Mouse (Mus musculus): ENCODE measurements around the gene 6330409D20Rik. TPM values are rescaled to one million over a fixed set of nuclear protein-coding genes. Genes with fewer than 3 reads are reported as not detected.

Gene 6330409D20Rik
- total and polyA plus RNA-seq, 2 experiments from 2014 or later, result 3.2 to 3.6 TPM

DNA sequence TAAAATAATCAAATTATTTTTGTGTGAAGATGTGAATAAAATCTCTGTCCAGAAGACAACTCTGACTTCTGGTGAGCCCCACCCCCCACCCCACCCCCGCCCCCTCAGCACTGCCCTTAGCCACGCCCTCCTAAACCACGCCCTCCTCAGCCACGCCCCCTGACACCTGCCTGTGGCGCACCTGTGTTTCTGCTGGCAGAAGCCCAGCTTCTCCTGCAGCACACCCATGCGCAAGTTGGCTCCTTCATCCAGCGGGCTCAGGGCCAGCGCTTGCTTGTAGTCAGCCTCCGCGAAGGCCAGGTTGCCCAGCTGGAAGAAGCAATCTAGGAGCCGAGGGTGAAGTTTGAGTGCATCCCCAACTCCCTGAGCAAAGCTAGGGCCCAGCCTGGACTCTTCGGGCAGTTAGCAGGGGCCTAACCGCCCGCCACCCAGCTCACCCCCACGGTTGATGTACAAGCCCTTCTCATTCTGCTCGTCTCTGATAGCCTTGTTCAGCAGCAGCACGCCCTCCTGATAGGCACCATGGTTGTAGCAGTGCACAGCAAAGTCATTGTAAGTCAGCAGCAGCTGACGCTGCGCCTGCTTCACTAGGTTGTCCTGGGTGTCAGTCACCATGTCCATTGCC lies 28.0 kb upstream of the 6330409D20Rik start:
- no peak for TF ChIP-seq CTCF (IDR thresholded peaks at IDR 0.05; ENCODE audit: low read depth)
- Histone ChIP-seq H3K27me3 (ENCODE audit: insufficient read depth, low read length) (no peaks in the 10 kb centered on the region), H3K4me3 (ENCODE audit: low read length) (no peak overlapping the region), H3K4me2 (ENCODE audit: low read depth, low read length) (no peak overlapping the region), H3K36me3 (ENCODE audit: insufficient read depth, low read length) (no peaks in the 10 kb centered on the region), H3K27ac (peak overlapping the region; percentile 20; the same call in 1 of the 2 replicates), H3K9me3 (ENCODE audit: low read length) (no peaks in the 10 kb centered on the region), H3K4me1 (ENCODE audit: insufficient read depth, low read length) (no peaks in the 10 kb centered on the region; the same call in 1 of the 2 replicates), H3K9ac (replicated peaks; ENCODE audit: low read length) (no peak overlapping the region)
- no peak for ATAC-seq
- no peak for DNase-seq (ENCODE audit: low spot score)
- WGBS, result 55% methylated on average over 19 of the region's 19 CpGs

DNA sequence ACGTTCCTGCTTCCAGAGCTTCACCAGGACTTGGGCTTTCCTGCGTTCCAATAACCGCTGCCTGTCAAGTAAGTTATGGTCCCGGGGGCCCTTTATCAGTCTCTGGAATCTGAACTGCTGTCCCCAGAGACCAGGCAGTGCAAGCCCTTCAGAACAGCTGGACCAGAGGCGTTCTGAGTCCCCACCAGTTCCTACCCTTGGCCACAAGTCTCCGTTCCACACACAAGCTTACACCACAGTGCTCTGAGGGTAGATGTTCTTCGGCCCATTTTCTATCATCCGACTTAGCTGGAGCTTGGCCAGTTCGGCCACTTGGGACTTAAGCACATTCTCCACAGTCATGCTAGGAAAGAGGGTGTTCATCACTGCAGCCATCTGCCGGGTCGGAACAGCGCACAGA lies 26.4 kb upstream of the 6330409D20Rik start:
- H3K36me3 ChIP-seq (ENCODE audit: insufficient read depth, low read length), result peaks cover 9% of the 10 kb centered on the region; the same call in 1 of the 2 replicates
- no peak overlapping the region for H3K9ac ChIP-seq (replicated peaks; ENCODE audit: low read length)
- TF ChIP-seq CTCF (IDR thresholded peaks at IDR 0.05; ENCODE audit: low read depth), result no peak
- H3K4me1 ChIP-seq (ENCODE audit: insufficient read depth, low read length), result no peaks in the 10 kb centered on the region; the same call in 1 of the 2 replicates
- DNase-seq (ENCODE audit: low spot score) (no peak), ATAC-seq (no peak)
- H3K27me3 ChIP-seq (ENCODE audit: insufficient read depth, low read length), result no peaks in the 10 kb centered on the region
- WGBS, result 66% methylated on average over 12 of the region's 12 CpGs
- H3K9me3 ChIP-seq (ENCODE audit: low read length), result no peaks in the 10 kb centered on the region
- no peak overlapping the region for H3K4me3 ChIP-seq (ENCODE audit: low read length)
- no peak overlapping the region for H3K27ac ChIP-seq
- H3K4me2 ChIP-seq (ENCODE audit: low read depth, low read length), result no peak overlapping the region

DNA sequence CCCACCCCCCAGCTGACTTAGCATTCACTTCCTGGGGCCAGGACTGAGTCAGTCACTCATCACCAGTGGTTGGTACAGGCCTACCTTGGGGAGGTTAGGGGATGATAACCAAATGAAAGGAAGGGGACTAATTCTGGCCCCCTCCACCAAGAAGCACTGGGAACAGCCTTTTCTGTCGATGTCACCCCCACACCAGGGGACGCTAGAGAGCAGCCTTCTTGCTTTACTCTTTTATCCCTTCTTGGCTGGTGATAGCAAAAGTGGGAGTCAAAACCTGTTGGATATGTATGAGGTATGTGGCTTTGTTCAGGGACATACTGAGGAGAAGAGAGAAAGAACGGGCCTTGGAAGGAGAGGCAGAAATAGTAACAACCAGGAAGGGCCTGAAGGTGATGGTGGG lies 22.5 kb upstream of the 6330409D20Rik start:
- TF ChIP-seq CTCF (IDR thresholded peaks at IDR 0.05; ENCODE audit: low read depth), result peak; percentile 38
- Histone ChIP-seq H3K36me3 (ENCODE audit: insufficient read depth, low read length) (peaks cover 26% of the 10 kb centered on the region; the same call in 1 of the 2 replicates), H3K9ac (replicated peaks; ENCODE audit: low read length) (no peak overlapping the region), H3K4me3 (ENCODE audit: low read length) (no peak overlapping the region), H3K27ac (no peak overlapping the region), H3K9me3 (ENCODE audit: low read length) (no peaks in the 10 kb centered on the region), H3K4me1 (ENCODE audit: insufficient read depth, low read length) (no peaks in the 10 kb centered on the region), H3K27me3 (ENCODE audit: insufficient read depth, low read length) (no peaks in the 10 kb centered on the region), H3K4me2 (ENCODE audit: low read depth, low read length) (no peak overlapping the region)
- 75% methylated on average over 3 of the region's 3 CpGs for WGBS
- ATAC-seq, result no peak
- DNase-seq (ENCODE audit: low spot score), result no peak

DNA sequence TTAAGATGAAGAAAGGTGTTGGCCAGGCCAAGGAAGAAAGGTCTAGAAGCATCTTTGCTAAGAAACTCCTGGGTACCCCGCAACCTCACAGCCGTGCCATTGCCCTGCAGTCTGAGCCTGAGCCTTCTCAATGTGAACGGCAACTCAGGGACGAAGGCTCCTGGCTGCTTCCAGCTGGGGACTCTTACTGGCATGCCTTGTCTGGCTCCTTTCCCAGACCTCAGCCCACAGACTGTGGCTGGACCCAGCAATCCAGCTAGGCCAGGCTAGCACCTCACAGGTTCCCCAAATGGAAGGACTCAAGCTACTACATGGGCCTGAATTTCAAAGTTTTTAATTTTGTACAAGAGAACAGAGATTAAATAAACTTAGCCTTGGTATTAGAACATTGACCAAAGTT lies 21.0 kb upstream of the 6330409D20Rik start:
- no peak overlapping the region for H3K4me3 ChIP-seq (ENCODE audit: low read length)
- no peaks in the 10 kb centered on the region for H3K4me1 ChIP-seq (ENCODE audit: insufficient read depth, low read length)
- H3K27ac ChIP-seq, result no peak overlapping the region
- TF ChIP-seq CTCF (IDR thresholded peaks at IDR 0.05; ENCODE audit: low read depth), result no peak
- H3K9ac ChIP-seq (replicated peaks; ENCODE audit: low read length), result no peak overlapping the region
- DNase-seq (ENCODE audit: low spot score) (no peak), ATAC-seq (no peak)
- 71% methylated on average over 4 of the region's 4 CpGs for WGBS
- H3K27me3 ChIP-seq (ENCODE audit: insufficient read depth, low read length), result no peaks in the 10 kb centered on the region
- no peak overlapping the region for H3K4me2 ChIP-seq (ENCODE audit: low read depth, low read length)
- peaks cover 26% of the 10 kb centered on the region; the same call in 1 of the 2 replicates for H3K36me3 ChIP-seq (ENCODE audit: insufficient read depth, low read length)
- H3K9me3 ChIP-seq (ENCODE audit: low read length), result no peaks in the 10 kb centered on the region

DNA sequence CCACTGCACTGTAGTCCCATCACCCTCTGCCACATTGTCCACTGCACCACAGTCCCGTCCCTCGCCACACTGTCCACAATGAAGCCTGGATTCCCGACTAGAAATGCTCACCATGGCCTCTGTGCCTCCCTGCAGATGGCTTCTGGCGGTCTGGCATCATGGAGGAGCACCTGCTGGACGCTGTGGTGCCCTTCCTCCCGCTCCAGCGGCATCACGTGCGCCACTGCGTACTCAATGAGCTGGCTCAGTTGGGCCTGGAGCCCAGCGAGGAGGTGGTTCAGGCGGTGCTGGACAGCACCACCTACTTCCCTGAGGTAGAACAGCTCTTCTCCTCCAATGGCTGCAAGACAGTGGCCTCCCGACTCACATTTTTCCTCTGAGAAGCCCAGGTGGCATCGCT lies 20.5 kb upstream of the 6330409D20Rik start:
- Histone ChIP-seq H3K36me3 (ENCODE audit: insufficient read depth, low read length) (peaks cover 26% of the 10 kb centered on the region; the same call in 1 of the 2 replicates), H3K9me3 (ENCODE audit: low read length) (no peaks in the 10 kb centered on the region), H3K27me3 (ENCODE audit: insufficient read depth, low read length) (no peaks in the 10 kb centered on the region), H3K9ac (replicated peaks; ENCODE audit: low read length) (no peak overlapping the region), H3K4me2 (ENCODE audit: low read depth, low read length) (no peak overlapping the region), H3K27ac (no peak overlapping the region), H3K4me1 (ENCODE audit: insufficient read depth, low read length) (no peaks in the 10 kb centered on the region), H3K4me3 (ENCODE audit: low read length) (no peak overlapping the region)
- DNase-seq (ENCODE audit: low spot score), result no peak
- ATAC-seq, result no peak
- TF ChIP-seq CTCF (IDR thresholded peaks at IDR 0.05; ENCODE audit: low read depth), result no peak
- 86% methylated on average over 14 of the region's 14 CpGs for WGBS

DNA sequence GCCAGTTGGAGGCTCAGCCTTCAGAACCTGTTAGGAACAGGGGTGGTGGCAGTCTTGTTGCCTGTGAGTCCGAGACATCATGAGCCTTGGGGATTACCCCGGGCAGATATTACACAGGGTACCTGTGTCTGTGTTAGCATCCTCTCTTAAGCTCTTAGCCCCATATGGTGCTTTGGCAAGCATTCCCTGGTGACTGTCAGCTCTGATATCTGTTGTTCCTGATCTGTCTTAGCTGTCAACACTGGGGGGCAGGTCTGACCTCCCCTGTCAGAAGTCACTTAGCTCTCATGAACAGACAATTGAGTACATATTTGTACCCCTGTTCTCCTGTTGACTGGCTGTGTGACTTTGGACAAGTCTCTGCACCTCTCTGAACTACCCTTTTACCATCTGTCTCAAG lies 18.2 kb upstream of the 6330409D20Rik start:
- no peak for TF ChIP-seq CTCF (IDR thresholded peaks at IDR 0.05; ENCODE audit: low read depth)
- Histone ChIP-seq H3K36me3 (ENCODE audit: insufficient read depth, low read length) (peaks cover 38% of the 10 kb centered on the region), H3K27ac (no peak overlapping the region), H3K4me1 (ENCODE audit: insufficient read depth, low read length) (no peaks in the 10 kb centered on the region), H3K27me3 (ENCODE audit: insufficient read depth, low read length) (no peaks in the 10 kb centered on the region), H3K9me3 (ENCODE audit: low read length) (no peaks in the 10 kb centered on the region), H3K9ac (replicated peaks; ENCODE audit: low read length) (no peak overlapping the region), H3K4me2 (ENCODE audit: low read depth, low read length) (no peak overlapping the region), H3K4me3 (ENCODE audit: low read length) (no peak overlapping the region)
- WGBS, result 77% methylated on average over 2 of the region's 2 CpGs
- ATAC-seq (no peak), DNase-seq (ENCODE audit: low spot score) (no peak)

DNA sequence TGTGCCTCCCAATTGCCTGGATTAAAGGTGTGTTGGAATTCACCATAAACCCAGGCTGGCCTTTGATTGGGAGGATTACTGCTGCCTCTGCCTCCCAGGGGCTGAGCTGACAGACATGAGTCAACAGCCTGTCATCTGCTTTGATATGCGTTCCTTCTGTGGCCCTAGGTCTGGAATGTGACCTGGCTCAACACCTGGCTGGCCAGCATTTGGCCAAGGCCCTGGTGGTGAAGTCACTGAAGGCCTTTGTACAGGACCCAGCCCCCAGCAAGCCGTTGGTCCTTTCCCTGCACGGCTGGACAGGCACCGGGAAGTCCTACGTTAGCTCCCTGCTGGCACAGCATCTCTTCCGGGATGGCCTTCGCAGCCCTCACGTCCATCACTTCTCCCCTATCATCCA lies 17.7 kb upstream of the 6330409D20Rik start:
- Histone ChIP-seq H3K27ac (no peak overlapping the region), H3K4me1 (ENCODE audit: insufficient read depth, low read length) (no peaks in the 10 kb centered on the region), H3K36me3 (ENCODE audit: insufficient read depth, low read length) (peaks cover 41% of the 10 kb centered on the region), H3K9ac (replicated peaks; ENCODE audit: low read length) (no peak overlapping the region), H3K4me3 (ENCODE audit: low read length) (no peak overlapping the region), H3K9me3 (ENCODE audit: low read length) (no peaks in the 10 kb centered on the region), H3K4me2 (ENCODE audit: low read depth, low read length) (no peak overlapping the region; the same call in 1 of the 2 replicates), H3K27me3 (ENCODE audit: insufficient read depth, low read length) (no peaks in the 10 kb centered on the region)
- DNase-seq (ENCODE audit: low spot score) (no peak), ATAC-seq (no peak)
- TF ChIP-seq CTCF (IDR thresholded peaks at IDR 0.05; ENCODE audit: low read depth), result no peak
- WGBS, result 72% methylated on average over 8 of the region's 8 CpGs

Measured in hindbrain, postnatal 0 days (tissue).